Mouse (Mus musculus): ENCODE results near the gene Disp1.

- no peak for TF ChIP-seq POLR2A (IDR thresholded peaks at IDR 0.05; ENCODE audit: low read depth, low read length)
- TF ChIP-seq CTCF (conservative IDR thresholded peaks at IDR 0.05 in 1 of 2, IDR thresholded peaks at IDR 0.05 in 1 of 2; ENCODE audit: low read depth in 2 of 2, low read length in 2 of 2), result no peak
- TF ChIP-seq USF1 (IDR thresholded peaks at IDR 0.05; ENCODE audit: low read depth, low read length), result no peak
Observed at GRCm38 (mm10) chr1:183120341-183120923, 100.9 kb downstream of the Disp1 start.
